Mouse (Mus musculus): ENCODE measurements around the gene Rgs7.
A peak's percentile ranks its signal among the peaks of the same experiment; 100 is the strongest.

Gene Rgs7

GRCm38 (mm10) chr1:175427112-175427511 is 65.2 kb downstream of the Rgs7 start:
- no peak for DNase-seq

DNA sequence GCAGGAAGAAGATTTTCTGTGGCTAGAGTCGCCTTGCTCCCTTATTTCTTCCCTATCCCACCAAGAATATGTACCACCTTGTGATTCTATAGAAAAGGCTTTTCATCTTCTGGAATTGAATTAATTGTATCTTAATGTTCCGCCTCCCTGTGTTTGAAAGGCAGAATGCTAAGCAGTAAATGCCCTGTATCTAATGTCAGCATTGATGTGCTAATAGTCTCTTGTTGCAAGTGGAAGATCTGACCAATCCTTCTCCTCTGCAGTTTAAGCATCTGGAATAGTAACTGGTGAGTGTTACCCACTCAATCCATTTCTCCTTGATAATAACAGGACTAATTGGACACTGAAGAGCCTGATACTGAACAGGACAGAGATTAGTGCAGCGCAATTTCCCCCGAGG is 65.9 kb downstream of the Rgs7 start:
- no peak for DNase-seq

DNA sequence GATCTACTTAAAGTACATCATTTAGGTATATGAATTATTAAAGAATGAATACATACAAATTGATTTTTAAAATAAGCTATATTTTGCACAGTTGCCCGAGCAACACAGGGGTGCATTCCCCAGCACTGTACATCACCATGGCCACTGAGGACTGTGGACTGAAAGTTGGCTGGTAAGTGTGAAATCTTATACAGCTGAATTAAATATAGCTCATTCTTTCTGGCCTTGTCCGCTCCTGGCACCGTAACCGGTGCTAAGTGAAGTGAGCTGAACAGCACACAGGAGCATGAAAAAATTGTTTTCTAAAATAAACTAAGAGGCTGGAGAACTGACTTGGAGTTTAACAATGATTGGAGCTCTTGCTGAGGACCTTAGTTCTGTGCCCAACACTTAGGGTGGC is 71.4 kb downstream of the Rgs7 start:
- DNase-seq = no peak

DNA sequence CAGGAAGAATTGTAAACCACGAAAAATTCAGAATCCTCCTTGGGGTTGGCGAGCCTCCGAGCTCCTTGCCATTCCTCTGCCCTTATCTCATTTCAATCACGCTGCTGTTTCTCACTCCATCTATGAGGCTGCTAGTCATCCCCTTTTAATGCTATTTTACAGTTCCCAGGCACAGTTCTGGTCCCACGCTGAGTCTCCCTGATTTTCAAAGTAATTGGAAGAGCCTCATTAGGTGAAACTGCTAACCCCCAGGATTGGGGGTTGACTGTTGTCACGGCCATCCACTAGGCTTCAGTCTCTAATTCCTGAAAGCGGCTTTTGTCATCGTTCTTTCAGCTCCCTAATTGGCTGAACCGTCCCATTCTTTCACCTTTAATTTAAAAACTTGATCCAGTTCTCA is 76.6 kb downstream of the Rgs7 start:
- no peak for DNase-seq

GRCm38 (mm10) chr1:175410399-175410798 is 81.9 kb downstream of the Rgs7 start:
- no peak for DNase-seq

- DNase-seq = no peak
Measured at GRCm38 (mm10) chr1:175391894-175392293, 100.4 kb downstream of the Rgs7 start.

DNA sequence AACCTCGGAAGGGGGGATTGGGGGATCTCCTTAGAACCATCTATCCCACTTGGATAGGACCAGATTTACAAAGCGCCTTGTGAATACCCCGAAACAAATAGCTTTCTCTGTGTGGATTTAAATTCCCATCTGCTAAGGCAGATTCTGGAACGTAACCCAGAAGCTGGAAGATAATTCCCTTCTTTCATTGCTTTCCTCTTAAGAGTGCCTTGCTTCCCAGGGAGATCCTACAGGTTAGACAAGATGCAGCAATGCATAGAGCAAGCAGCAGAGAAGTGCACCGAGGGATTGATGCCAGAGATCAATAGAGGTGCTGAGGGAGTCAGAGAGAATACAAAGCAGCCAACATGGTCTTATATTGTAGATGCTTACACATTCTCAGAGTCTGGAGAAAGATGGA is 103.0 kb downstream of the Rgs7 start:
- no peak for DNase-seq

DNA sequence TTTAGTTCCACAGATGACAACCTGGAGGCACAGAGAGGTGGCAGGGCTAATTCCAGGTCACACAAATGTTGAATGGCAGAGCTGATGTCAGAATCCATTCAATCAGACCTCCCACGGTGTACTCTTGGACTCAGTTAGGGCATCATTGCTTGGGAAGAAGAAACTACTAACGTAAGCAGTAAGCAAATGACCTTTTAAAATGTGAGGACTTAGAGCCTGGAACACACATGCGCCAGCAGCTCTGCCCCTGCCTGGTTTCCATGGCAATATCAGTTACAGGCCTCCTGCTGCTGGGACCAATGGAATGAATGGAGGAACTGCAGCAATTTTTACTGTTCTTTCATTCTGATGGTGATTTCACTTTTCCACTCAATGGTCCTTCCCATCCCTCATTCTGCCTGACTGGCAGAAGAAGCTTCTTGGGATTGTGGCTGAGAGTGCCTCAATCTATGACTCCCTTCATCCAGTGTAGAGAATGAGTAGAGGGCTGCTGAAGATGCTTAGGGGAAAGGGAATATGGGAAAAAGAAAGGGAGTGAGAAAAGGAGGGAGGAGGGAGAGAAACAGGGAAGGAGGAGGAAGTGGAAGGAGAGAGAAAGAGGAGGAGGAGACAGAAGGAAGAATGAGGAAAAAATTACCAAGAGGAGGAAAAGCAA is 106.6 kb downstream of the Rgs7 start:
- no peak for DNase-seq

DNA sequence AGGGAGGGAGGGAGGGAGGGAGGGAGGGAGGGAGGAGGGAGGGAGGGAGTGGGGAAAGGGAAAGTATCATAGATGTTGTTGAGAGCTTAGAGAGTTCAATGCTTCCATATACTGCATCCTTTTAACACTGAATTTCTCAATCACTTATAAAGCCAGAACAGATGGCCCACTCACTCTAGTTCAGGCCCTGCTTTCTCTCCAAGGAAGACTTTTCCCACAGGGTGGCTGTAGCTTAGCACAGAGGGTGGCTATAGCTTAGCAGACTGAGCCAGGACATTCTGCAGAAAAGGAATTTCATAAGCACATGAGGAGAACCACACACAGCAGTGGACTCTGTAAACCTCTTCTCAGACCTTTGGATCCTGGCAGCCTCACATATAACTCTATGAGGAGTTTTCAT is 119.7 kb downstream of the Rgs7 start:
- DNase-seq = no peak

- no peak for DNase-seq
Measured at GRCm38 (mm10) chr1:175368062-175368461, 124.2 kb downstream of the Rgs7 start.

DNA sequence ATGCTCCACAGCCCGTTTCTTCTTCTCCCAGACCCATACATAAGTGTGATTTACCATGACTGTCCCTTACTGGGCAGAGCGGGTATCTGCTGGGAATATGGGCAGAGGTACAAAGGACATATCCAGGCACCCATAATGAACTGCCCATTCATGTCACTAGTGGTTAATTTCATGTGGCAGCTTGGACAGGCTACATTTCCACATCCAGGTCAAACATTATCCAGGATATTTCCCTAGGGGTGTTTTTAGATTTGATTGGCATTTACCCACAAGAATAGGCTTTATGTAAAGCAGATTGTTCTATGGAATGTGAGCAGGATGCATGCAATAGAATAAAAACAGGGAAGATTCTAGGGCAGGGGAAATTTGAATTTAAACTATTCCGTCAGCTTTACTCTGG is 128.7 kb downstream of the Rgs7 start:
- DNase-seq = no peak

DNA sequence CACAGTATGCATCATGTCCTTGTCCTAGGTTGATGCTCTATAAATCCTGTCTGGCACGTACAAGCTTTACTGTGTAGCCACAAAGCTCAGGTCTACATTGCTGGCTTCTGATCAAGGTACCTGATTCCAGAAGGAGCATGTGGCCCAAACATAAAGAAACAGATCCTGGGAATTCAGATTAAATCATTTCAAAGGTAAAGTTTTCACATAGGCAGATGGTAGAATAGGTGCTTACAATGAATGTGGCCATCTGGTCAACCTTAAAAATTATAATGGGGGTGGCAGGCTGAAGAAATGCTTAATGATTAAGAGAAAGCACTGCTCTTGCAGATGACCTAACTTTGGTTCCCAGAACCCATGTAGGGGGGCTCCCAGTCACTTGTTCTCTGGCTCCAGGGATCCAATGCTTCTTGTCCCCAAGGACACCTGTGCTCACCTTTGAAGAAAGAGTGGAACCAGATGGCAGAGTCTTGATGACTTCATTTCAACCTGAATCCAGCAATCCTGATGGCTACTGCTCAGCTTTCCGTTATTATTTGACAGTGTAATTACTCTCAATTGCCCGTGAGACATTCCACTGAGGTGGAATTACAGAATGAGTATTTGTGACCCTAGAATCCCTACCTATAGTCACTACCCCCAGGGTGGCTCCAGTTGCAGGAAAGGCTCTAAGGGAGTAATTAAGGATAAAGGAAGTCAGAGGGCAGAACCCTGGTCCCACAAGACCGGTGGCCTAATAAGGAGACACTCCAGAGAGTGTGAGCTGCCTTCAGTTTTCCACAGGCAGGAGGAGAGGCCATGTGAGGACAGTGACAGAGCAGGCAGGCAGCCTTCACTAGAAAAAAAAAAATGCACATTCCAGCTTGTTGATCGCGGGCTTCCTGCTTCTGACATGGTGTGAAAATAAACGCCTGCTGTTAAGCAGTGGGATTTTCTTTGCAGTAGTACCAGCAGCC is 132.6 kb downstream of the Rgs7 start:
- peak; percentile 51 for DNase-seq

GRCm38 (mm10) chr1:175352921-175353320 is 139.4 kb downstream of the Rgs7 start:
- DNase-seq = no peak

GRCm38 (mm10) chr1:175346162-175346561 is 146.1 kb downstream of the Rgs7 start:
- DNase-seq = no peak

DNA sequence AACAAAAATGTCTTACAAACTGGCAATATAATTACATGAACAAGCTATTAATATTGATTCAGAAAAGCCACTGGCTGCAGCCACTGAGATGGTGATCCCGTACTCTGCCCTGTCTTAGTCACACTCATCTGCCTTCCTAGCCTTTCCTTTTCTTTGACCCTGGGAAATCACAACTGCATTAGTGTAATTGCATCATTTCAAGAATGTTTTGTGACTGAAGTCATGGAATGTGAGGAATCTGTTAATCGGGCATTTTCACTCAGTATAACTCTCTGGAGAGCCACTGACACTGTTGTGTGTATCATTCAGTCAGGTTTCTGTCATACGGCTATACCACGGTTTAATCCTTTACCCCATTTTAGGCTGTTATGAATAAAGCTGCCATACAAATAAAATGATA is 156.1 kb downstream of the Rgs7 start:
- DNase-seq = no peak

- no peak for DNase-seq
Measured at GRCm38 (mm10) chr1:175333041-175333854, 159.1 kb downstream of the Rgs7 start.

- DNase-seq = no peak
Measured at GRCm38 (mm10) chr1:175329934-175330471, 162.3 kb downstream of the Rgs7 start.

- no peak for DNase-seq
Measured at GRCm38 (mm10) chr1:175322781-175323180, 169.5 kb downstream of the Rgs7 start.

- DNase-seq = no peak
Measured at GRCm38 (mm10) chr1:175319205-175319604, 173.1 kb downstream of the Rgs7 start.

GRCm38 (mm10) chr1:175317264-175317663 is 175.0 kb downstream of the Rgs7 start:
- DNase-seq = no peak

GRCm38 (mm10) chr1:175307604-175308003 is 184.7 kb downstream of the Rgs7 start:
- DNase-seq = no peak

- DNase-seq = no peak
Measured at GRCm38 (mm10) chr1:175300895-175301294, 191.4 kb downstream of the Rgs7 start.

- DNase-seq = no peak
Measured at GRCm38 (mm10) chr1:175300404-175300803, 191.9 kb downstream of the Rgs7 start.
